Mouse (Mus musculus): Measurements from ENCODE around the gene Stx4a.
A peak's percentile ranks its signal among the peaks of the same experiment; 100 is the strongest.
"Not testable (repeated sequence)": the region's sequence is repeated elsewhere in the genome, so short reads cannot be mapped to it uniquely, and the experiment has no call there.

Gene Stx4a

GRCm38 (mm10) chr7:127824176-127824871 is at the start of gene Stx4a, which contains the start of gene Stx1b:
TSS of gene Stx4a (plus strand) at chr7:127824294.
TSS of gene Stx1b (minus strand) at chr7:127824549.
- DNase-seq (ENCODE audit: low spot score in 2 of 2): peak in 1 of 2 experiments; percentile 46

GRCm38 (mm10) chr7:127775837-127776236 is 48.3 kb upstream of the Stx4a start:
- DNase-seq (ENCODE audit: low spot score in 2 of 2): not testable (repeated sequence)

GRCm38 (mm10) chr7:127776426-127776825 is 47.7 kb upstream of the Stx4a start, which contains the start of gene Setd1a:
TSS of gene Setd1a (plus strand) at chr7:127776670.
- DNase-seq (ENCODE audit: low spot score in 2 of 2): peak; percentile 77 to 93

GRCm38 (mm10) chr7:127776878-127777473 is 47.1 kb upstream of the Stx4a start:
- peak; percentile 95 to 97 for DNase-seq (ENCODE audit: low spot score in 2 of 2)

- DNase-seq (ENCODE audit: low spot score in 2 of 2): peak in 1 of 2 experiments; percentile 57
These were observed 46.4 kb upstream of the Stx4a start for GRCm38 (mm10) chr7:127777474-127778266.

- no peak for DNase-seq (ENCODE audit: low spot score in 2 of 2)
These were observed 45.7 kb upstream of the Stx4a start for GRCm38 (mm10) chr7:127778350-127778749.

- DNase-seq (ENCODE audit: low spot score in 2 of 2): no peak
These were observed 38.8 kb upstream of the Stx4a start, which contains the start of gene Gm49388 for GRCm38 (mm10) chr7:127785308-127785707. TSS of gene Gm49388 (plus strand) at chr7:127785608.

GRCm38 (mm10) chr7:127797076-127797845 is 26.8 kb upstream of the Stx4a start:
- no peak for DNase-seq (ENCODE audit: low spot score in 2 of 2)

GRCm38 (mm10) chr7:127798591-127798990 is 25.5 kb upstream of the Stx4a start:
- DNase-seq (ENCODE audit: low spot score in 2 of 2): no peak

GRCm38 (mm10) chr7:127799211-127799610 is 24.9 kb upstream of the Stx4a start:
- no peak for DNase-seq (ENCODE audit: low spot score in 2 of 2)

- no peak for DNase-seq (ENCODE audit: low spot score in 2 of 2)
These were observed 24.4 kb upstream of the Stx4a start for GRCm38 (mm10) chr7:127799738-127800137.

GRCm38 (mm10) chr7:127800435-127801009 is 23.6 kb upstream of the Stx4a start, which contains the start of gene Hsd3b7:
TSS of gene Hsd3b7 (plus strand) at chr7:127800604.
- peak; percentile 91 to 95 for DNase-seq (ENCODE audit: low spot score in 2 of 2)

- DNase-seq (ENCODE audit: low spot score in 2 of 2): no peak
These were observed 23.0 kb upstream of the Stx4a start for GRCm38 (mm10) chr7:127801010-127801621.

- DNase-seq (ENCODE audit: low spot score in 2 of 2): no peak
These were observed 21.8 kb upstream of the Stx4a start for GRCm38 (mm10) chr7:127802313-127802712.

- no peak for DNase-seq (ENCODE audit: low spot score in 2 of 2)
These were observed 15.3 kb upstream of the Stx4a start for GRCm38 (mm10) chr7:127808821-127809220.

- DNase-seq (ENCODE audit: low spot score in 2 of 2): no peak
These were observed 14.2 kb upstream of the Stx4a start for GRCm38 (mm10) chr7:127809846-127810245.

GRCm38 (mm10) chr7:127810650-127811049 is 13.4 kb upstream of the Stx4a start:
- DNase-seq (ENCODE audit: low spot score in 2 of 2): no peak

- no peak for DNase-seq (ENCODE audit: low spot score in 2 of 2)
These were observed 12.9 kb upstream of the Stx4a start for GRCm38 (mm10) chr7:127811240-127811639.

GRCm38 (mm10) chr7:127812292-127812691 is 11.8 kb upstream of the Stx4a start:
- DNase-seq (ENCODE audit: low spot score in 2 of 2): no peak

- no peak for DNase-seq (ENCODE audit: low spot score in 2 of 2)
These were observed 10.3 kb upstream of the Stx4a start for GRCm38 (mm10) chr7:127813821-127814220.

Measured in urinary bladder, postnatal 4 days (tissue).